Comparison of ENCODE assay signal across 33 mouse cellular contexts in the genomic region with DNA sequence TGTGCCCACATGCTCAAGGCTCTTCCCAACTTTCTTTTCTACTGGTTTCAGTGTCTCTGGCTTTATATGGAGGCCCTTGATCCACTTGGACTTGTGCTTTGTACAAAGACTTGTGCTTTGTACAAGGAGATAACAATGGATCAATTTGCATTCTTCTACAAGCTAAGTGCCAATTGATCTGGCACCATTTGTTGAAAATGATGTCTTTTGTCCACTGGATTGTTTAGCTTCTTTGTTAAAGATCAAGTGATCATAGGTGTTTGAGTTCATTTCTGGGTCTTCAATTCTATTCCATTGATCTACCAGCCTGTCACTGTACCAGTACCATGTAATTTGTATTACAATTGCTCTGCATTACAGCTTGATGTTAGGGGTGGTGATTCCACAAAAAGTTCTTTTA.
"Had no signal": no experiment of that assay in that cellular context is flagged by ENCODE, and none has a peak within 500 bp of the region (broad histone marks: within the 10 kb centered on the region; RNA-seq: fewer than 3 reads in every experiment).

No protein-coding gene starts in this region.

- H3K27ac ChIP-seq: limb, embryonic 10.5 days; limb, embryonic 12.5 days; limb, embryonic 13.5 days; limb, embryonic 15.5 days; liver, embryonic 12.5 days; liver, embryonic 13.5 days; liver, embryonic 14.5 days; liver, embryonic 15.5 days; lung, embryonic 15.5 days; macrophage; midbrain, embryonic 10.5 days; midbrain, embryonic 12.5 days; midbrain, embryonic 13.5 days; midbrain, embryonic 15.5 days; neural tube, embryonic 12.5 days; neural tube, embryonic 13.5 days had no signal

- H3K36me3 ChIP-seq: limb, embryonic 10.5 days; limb, embryonic 12.5 days; limb, embryonic 13.5 days; limb, embryonic 15.5 days; liver, embryonic 12.5 days; liver, embryonic 13.5 days; liver, embryonic 15.5 days; lung, embryonic 15.5 days; midbrain, embryonic 10.5 days; midbrain, embryonic 12.5 days; midbrain, embryonic 13.5 days; midbrain, embryonic 15.5 days; neural tube, embryonic 12.5 days; neural tube, embryonic 13.5 days had no signal

- H3K9ac ChIP-seq: limb, embryonic 12.5 days; limb, embryonic 13.5 days; limb, embryonic 15.5 days; liver, embryonic 12.5 days; liver, embryonic 13.5 days; liver, embryonic 14.5 days; liver, embryonic 15.5 days; liver, postnatal 0 days; lung, embryonic 14.5 days; lung, embryonic 15.5 days; midbrain, embryonic 12.5 days; midbrain, embryonic 13.5 days; midbrain, embryonic 15.5 days; neural tube, embryonic 12.5 days; neural tube, embryonic 13.5 days had no signal

- H3K4me3 ChIP-seq: limb, embryonic 10.5 days; limb, embryonic 12.5 days; limb, embryonic 13.5 days; limb, embryonic 15.5 days; liver, embryonic 12.5 days; liver, embryonic 13.5 days; liver, embryonic 15.5 days; lung, embryonic 15.5 days; megakaryocyte, embryonic 14.5 days; midbrain, embryonic 10.5 days; midbrain, embryonic 12.5 days; midbrain, embryonic 13.5 days; midbrain, embryonic 15.5 days; myocyte; neural tube, embryonic 12.5 days; neural tube, embryonic 13.5 days had no signal

- H3K27me3 ChIP-seq: limb, embryonic 12.5 days; limb, embryonic 13.5 days; limb, embryonic 15.5 days; liver, embryonic 12.5 days; liver, embryonic 13.5 days; liver, embryonic 15.5 days; lung, embryonic 15.5 days; megakaryocyte, embryonic 14.5 days; midbrain, embryonic 12.5 days; midbrain, embryonic 13.5 days; midbrain, embryonic 15.5 days; neural tube, embryonic 12.5 days; neural tube, embryonic 13.5 days had no signal

- H3K9me3 ChIP-seq: limb, embryonic 10.5 days; limb, embryonic 12.5 days; limb, embryonic 13.5 days; limb, embryonic 15.5 days; liver, embryonic 12.5 days; liver, embryonic 13.5 days; liver, embryonic 15.5 days; lung, embryonic 15.5 days; midbrain, embryonic 10.5 days; midbrain, embryonic 12.5 days; midbrain, embryonic 13.5 days; midbrain, embryonic 15.5 days; neural tube, embryonic 12.5 days; neural tube, embryonic 13.5 days had no signal

- ATAC-seq: liver, embryonic 12.5 days; liver, postnatal 0 days; lung, postnatal 0 days; midbrain, embryonic 13.5 days; midbrain, embryonic 15.5 days; midbrain, embryonic 16.5 days had no signal

- H3K4me1 ChIP-seq: limb, embryonic 10.5 days; limb, embryonic 12.5 days; limb, embryonic 13.5 days; limb, embryonic 15.5 days; liver, embryonic 12.5 days; liver, embryonic 13.5 days; liver, embryonic 15.5 days; lung, embryonic 15.5 days; megakaryocyte, embryonic 14.5 days; midbrain, embryonic 10.5 days; midbrain, embryonic 12.5 days; midbrain, embryonic 13.5 days; midbrain, embryonic 15.5 days; neural tube, embryonic 12.5 days; neural tube, embryonic 13.5 days had no signal

- H3K4me2 ChIP-seq: limb, embryonic 12.5 days; limb, embryonic 13.5 days; limb, embryonic 15.5 days; liver, embryonic 11.5 days; liver, embryonic 12.5 days; liver, embryonic 13.5 days; liver, embryonic 15.5 days; lung, embryonic 14.5 days; lung, embryonic 15.5 days; midbrain, embryonic 11.5 days; midbrain, embryonic 12.5 days; midbrain, embryonic 13.5 days; midbrain, embryonic 15.5 days; neural tube, embryonic 12.5 days; neural tube, embryonic 13.5 days had no signal

- DNase-seq: left cerebral cortex, postnatal 4 days; liver; liver, embryonic 13.5 days; liver, postnatal 0 days; lung, adult 18-20 months; lung, adult 2 months; lung, embryonic 14.5 days; lung, postnatal 10 days; lung, postnatal 14 days; lung, postnatal 36 days; lung, postnatal 4 days; midbrain, embryonic 14.5 days had no signal
